Mouse (Mus musculus): ENCODE data around the gene E2f4. TPM values are rescaled to one million over a fixed set of nuclear protein-coding genes. Genes with fewer than 3 reads are reported as not detected.

The E2f4 gene
- polyA plus RNA-seq, 1 experiment from 2014 or later, result 72.2 TPM

DNA sequence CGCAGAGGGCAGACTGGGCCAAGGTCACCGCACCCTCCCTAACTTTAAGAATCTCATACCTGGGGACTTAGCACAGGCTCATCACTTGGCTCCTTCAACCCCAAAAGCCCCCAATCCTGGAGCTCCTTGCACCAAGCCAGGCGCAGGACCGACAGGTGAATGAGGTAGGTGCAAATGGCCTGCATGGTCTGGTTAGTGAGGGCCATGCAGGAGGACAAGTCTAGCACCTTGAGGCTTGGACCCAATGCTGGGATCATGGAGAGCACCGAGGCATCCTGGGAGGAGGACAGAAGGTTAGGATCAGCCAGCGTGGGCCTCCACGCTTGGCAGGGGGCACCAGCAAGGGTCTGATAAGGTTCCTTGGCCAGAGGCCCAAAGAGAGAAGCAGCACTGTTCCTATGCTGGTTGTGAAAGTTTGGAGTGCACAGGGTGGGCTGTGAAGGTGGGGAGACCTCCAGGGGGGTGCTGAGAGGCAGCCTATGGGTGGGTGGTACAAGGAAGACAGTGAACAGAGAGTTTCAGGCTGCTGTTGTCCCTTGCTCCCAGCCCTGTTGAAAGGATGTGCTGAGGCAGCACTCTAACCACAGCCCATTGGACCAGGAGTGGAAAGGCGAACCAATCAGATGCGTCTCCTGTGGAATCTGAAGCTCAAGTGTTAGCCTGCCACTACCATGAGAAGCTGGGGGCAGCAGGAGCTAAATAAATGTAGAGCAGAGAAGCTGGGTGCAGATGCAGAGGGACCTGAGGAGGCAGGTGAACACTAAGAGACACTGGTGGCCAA lies 16.3 kb downstream of the E2f4 start:
- 87% methylated on average over 9 of the region's 9 CpGs for WGBS
- no peak for ATAC-seq (ENCODE audit: low read depth)

DNA sequence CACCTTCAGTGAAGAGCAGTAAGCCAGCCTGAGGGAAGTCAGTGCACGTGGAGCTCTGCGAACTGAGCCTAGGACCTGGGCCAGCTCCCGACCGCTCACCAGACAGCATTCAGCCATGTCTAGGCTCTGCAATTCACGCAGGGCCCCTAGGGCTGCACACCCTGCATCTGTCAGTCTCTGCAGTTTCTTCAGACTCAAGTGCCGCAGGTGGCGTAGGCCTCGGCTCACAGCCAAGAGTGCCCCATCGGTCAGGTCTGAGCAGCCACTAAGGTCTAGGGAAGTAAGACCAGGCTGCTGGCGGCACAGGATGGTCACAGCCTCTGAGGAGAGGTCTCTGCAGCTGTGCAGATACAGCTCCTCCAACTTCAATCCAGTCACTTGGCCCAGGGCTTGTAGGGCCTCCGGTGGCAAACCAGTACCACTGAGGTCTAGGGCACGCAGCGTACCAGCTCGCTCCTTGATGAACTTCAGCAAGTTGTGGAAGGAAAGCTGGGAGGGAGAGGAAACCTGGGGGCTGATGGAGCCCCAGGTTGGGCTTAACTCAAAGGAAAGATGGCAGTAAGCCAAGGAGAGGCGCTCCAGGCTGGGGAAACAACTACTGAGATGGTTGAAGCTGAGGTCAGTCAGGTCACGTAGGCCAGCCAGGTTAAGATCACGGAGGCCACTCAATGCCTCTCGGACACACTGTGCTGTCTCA lies 17.8 kb downstream of the E2f4 start:
- no peak overlapping the region for H3K4me2 ChIP-seq (ENCODE audit: low read depth, low read length)
- WGBS, result 82% methylated on average over 18 of the region's 18 CpGs
- no peaks in the 10 kb centered on the region for H3K4me1 ChIP-seq (ENCODE audit: control insufficient read depth, insufficient read depth, low read length)
- ATAC-seq (ENCODE audit: low read depth), result no peak
- no peak overlapping the region for H3K4me3 ChIP-seq (ENCODE audit: low read depth, low read length)
- no peak for DNase-seq (ENCODE audit: low spot score)
- H3K27ac ChIP-seq (replicated peaks; ENCODE audit: low read depth, low read length), result no peak overlapping the region
- no peaks in the 10 kb centered on the region for H3K9me3 ChIP-seq (ENCODE audit: control insufficient read depth, low read length)
- H3K36me3 ChIP-seq (ENCODE audit: control insufficient read depth, insufficient read depth, low read length), result peaks cover 65% of the 10 kb centered on the region
- H3K27me3 ChIP-seq (replicated peaks; ENCODE audit: control insufficient read depth, insufficient read depth, low read length), result no peaks in the 10 kb centered on the region
- H3K9ac ChIP-seq (ENCODE audit: low read depth, low read length), result no peak overlapping the region; the same call in 1 of the 2 replicates

More for the DNA sequence above, 16.3 kb downstream of the E2f4 start:
- Histone ChIP-seq H3K9me3 (ENCODE audit: control insufficient read depth, low read length) (no peaks in the 10 kb centered on the region), H3K4me1 (ENCODE audit: control insufficient read depth, insufficient read depth, low read length) (no peaks in the 10 kb centered on the region), H3K27me3 (replicated peaks; ENCODE audit: control insufficient read depth, insufficient read depth, low read length) (no peaks in the 10 kb centered on the region), H3K9ac (ENCODE audit: low read depth, low read length) (no peak overlapping the region), H3K36me3 (ENCODE audit: control insufficient read depth, insufficient read depth, low read length) (peaks cover 76% of the 10 kb centered on the region), H3K4me3 (ENCODE audit: low read depth, low read length) (no peak overlapping the region), H3K27ac (replicated peaks; ENCODE audit: low read depth, low read length) (no peak overlapping the region), H3K4me2 (ENCODE audit: low read depth, low read length) (no peak overlapping the region)
- DNase-seq (ENCODE audit: low spot score), result no peak

DNA sequence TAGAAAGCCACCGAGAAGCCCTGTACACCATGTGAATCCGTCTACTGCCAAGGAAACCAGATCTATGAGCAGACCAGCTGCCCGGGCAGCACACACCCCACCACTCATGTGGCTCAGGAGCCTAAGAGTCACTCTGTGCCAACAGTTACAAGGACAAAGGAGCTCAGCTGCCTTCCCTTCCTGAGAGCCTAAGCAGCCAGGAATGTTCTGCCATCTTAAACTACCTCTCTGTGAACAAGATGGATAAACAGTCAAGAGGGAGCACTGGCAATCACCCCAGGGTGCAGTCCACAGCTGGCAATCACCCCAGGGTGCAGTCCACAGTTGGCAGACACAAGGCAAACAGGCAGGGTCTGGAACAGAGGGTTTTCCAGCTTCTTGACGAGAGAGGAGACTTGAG lies 20.5 kb downstream of the E2f4 start:
- H3K27ac ChIP-seq (replicated peaks; ENCODE audit: low read depth, low read length), result no peak overlapping the region
- no peaks in the 10 kb centered on the region for H3K9me3 ChIP-seq (ENCODE audit: control insufficient read depth, low read length)
- no peak overlapping the region for H3K4me2 ChIP-seq (ENCODE audit: low read depth, low read length)
- 87% methylated on average over 4 of the region's 4 CpGs for WGBS
- ATAC-seq (ENCODE audit: low read depth), result no peak
- peaks cover 52% of the 10 kb centered on the region for H3K36me3 ChIP-seq (ENCODE audit: control insufficient read depth, insufficient read depth, low read length)
- H3K9ac ChIP-seq (ENCODE audit: low read depth, low read length), result no peak overlapping the region
- DNase-seq (ENCODE audit: low spot score), result no peak
- no peak overlapping the region for H3K4me3 ChIP-seq (ENCODE audit: low read depth, low read length)
- no peaks in the 10 kb centered on the region for H3K4me1 ChIP-seq (ENCODE audit: control insufficient read depth, insufficient read depth, low read length)
- no peaks in the 10 kb centered on the region for H3K27me3 ChIP-seq (replicated peaks; ENCODE audit: control insufficient read depth, insufficient read depth, low read length)

DNA sequence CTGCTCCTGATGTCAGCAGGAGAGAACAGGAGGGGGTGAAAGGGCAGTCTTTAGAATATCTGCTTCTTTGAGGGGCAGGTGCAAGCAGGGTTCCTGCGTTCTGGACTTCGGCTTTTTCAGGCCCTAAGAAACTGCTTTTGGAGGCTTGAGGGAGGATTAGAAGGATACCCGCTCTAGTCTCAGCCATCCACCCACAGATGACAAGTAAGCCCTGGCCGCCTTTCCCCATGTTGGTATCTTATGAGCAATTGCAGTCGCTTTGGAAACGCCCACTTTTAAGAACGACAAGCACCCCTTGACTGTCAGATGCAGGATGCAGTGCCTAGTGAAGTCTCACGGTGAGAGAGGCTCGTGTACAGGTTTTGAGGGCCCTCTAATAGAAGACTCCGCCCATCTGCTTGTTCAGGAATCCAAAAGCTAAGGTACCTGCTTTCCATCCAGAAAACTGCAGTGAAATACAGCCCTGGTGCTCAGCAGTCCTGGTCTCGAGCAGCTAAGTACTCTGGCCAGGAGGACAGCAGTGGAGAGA lies 21.3 kb downstream of the E2f4 start:
- no peaks in the 10 kb centered on the region for H3K9me3 ChIP-seq (ENCODE audit: control insufficient read depth, low read length)
- H3K27ac ChIP-seq (replicated peaks; ENCODE audit: low read depth, low read length), result no peak overlapping the region
- H3K27me3 ChIP-seq (replicated peaks; ENCODE audit: control insufficient read depth, insufficient read depth, low read length), result no peaks in the 10 kb centered on the region
- no peaks in the 10 kb centered on the region for H3K4me1 ChIP-seq (ENCODE audit: control insufficient read depth, insufficient read depth, low read length)
- H3K4me2 ChIP-seq (ENCODE audit: low read depth, low read length), result no peak overlapping the region
- no peak for ATAC-seq (ENCODE audit: low read depth)
- H3K36me3 ChIP-seq (ENCODE audit: control insufficient read depth, insufficient read depth, low read length), result peaks cover 52% of the 10 kb centered on the region
- WGBS, result 84% methylated on average over 11 of the region's 11 CpGs
- H3K9ac ChIP-seq (ENCODE audit: low read depth, low read length), result no peak overlapping the region
- no peak for DNase-seq (ENCODE audit: low spot score)
- no peak overlapping the region for H3K4me3 ChIP-seq (ENCODE audit: low read depth, low read length)

DNA sequence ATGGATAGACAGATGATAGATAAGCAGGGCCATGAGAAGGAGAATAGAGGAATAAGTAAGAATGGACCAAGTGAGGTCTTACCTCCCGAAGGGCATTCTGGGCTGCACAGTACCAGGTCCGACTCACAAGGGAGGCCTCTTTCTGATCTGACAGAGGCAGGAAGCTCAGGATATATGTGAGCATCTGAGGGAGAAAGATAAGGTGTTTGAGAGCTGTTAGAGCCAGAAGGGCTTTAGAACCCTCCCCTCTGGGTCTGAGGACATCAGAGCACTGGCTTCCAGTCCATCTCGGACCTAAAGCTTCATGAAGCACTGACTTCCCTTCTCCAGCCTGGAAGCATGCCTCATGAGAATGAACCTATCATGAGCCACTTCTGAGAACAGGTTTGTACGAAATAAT lies 25.7 kb downstream of the E2f4 start:
- ATAC-seq (ENCODE audit: low read depth) (no peak), DNase-seq (ENCODE audit: low spot score) (no peak)
- Histone ChIP-seq H3K9me3 (ENCODE audit: control insufficient read depth, low read length) (no peaks in the 10 kb centered on the region), H3K27me3 (replicated peaks; ENCODE audit: control insufficient read depth, insufficient read depth, low read length) (no peaks in the 10 kb centered on the region), H3K4me2 (ENCODE audit: low read depth, low read length) (no peak overlapping the region), H3K4me1 (ENCODE audit: control insufficient read depth, insufficient read depth, low read length) (peaks cover 3% of the 10 kb centered on the region; the same call in 1 of the 2 replicates), H3K4me3 (ENCODE audit: low read depth, low read length) (no peak overlapping the region), H3K27ac (replicated peaks; ENCODE audit: low read depth, low read length) (no peak overlapping the region), H3K9ac (ENCODE audit: low read depth, low read length) (no peak overlapping the region), H3K36me3 (ENCODE audit: control insufficient read depth, insufficient read depth, low read length) (peaks cover 29% of the 10 kb centered on the region)
- whole genome bisulfite sequencing, result 89% methylated on average over 4 of the region's 4 CpGs

DNA sequence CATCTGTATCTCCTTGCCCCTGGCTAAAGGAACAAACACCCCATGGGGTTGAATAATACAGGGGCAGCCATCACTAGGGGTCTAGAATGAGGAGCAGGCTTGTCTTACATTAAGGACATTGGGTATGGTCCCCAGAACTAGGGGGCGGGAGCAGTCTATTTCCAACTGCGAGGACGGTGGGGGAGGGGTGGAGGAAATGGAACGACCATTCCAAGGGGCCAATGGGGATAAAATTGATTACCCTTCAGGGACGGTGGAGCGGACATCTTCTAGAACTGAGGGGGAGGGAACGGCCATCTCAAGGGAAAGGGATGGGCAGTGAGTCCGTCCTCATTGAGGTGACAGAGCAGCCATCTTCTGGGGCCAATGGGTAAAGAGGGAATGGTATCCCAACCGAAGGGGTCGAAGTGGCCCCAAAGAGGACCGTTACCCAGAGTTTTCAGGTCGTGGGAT lies 28.2 kb downstream of the E2f4 start:
- peak; percentile 28 for ATAC-seq (ENCODE audit: low read depth)
- peak overlapping the region; percentile 60 for H3K4me3 ChIP-seq (ENCODE audit: low read depth, low read length)
- peaks cover 51% of the 10 kb centered on the region for H3K36me3 ChIP-seq (ENCODE audit: control insufficient read depth, insufficient read depth, low read length)
- DNase-seq (ENCODE audit: low spot score), result no peak
- no peaks in the 10 kb centered on the region for H3K27me3 ChIP-seq (replicated peaks; ENCODE audit: control insufficient read depth, insufficient read depth, low read length)
- H3K4me2 ChIP-seq (ENCODE audit: low read depth, low read length), result peak overlapping the region; percentile 63
- under 1% methylated on average over 10 of the region's 12 CpGs for WGBS
- H3K27ac ChIP-seq (replicated peaks; ENCODE audit: low read depth, low read length), result peak overlapping the region; percentile 54; the same call in 1 of the 2 replicates
- H3K4me1 ChIP-seq (ENCODE audit: control insufficient read depth, insufficient read depth, low read length), result peaks cover 3% of the 10 kb centered on the region; the same call in 1 of the 2 replicates
- H3K9ac ChIP-seq (ENCODE audit: low read depth, low read length), result peak overlapping the region; percentile 77
- H3K9me3 ChIP-seq (ENCODE audit: control insufficient read depth, low read length), result no peaks in the 10 kb centered on the region

DNA sequence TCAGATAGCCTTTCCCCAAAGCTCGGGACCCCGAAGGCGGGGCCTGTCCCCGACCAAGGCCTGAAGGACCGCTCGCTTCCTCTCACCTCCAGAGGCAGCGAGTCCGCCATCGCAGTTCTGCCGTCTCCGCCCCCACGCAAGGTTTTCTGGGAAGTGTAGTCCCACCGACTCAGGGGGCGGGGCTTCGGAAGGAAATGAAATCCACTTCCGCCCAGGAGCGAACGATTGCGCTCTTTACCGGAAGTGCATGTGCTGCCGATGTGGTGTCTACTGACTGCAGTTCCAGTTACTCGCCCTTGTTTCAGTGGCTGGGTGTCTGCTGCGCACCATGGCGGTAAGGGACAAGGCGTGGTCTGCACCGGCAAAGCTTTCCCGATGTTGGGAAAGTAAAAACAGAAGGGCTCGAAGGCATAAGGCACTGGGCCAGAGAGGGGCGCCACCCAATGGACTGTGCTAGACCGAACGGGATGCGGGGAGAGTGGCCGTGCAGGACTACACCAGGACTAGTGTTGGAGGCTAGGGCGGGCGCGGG lies 28.7 kb downstream of the E2f4 start, which contains the start of the genes Lrrc29 and Tmem208:
Gene Lrrc29 (minus strand): TSS at position 138 of the 532 bp plus-strand sequence.
Gene Tmem208 (plus strand): TSS at position 214 of the 532 bp plus-strand sequence.
- peak within 1 kb of the TSS; percentile 82 for H3K4me2 ChIP-seq (ENCODE audit: low read depth, low read length)
- H3K27me3 ChIP-seq (replicated peaks; ENCODE audit: control insufficient read depth, insufficient read depth, low read length), result no peaks in the 10 kb centered on the region
- ATAC-seq (ENCODE audit: low read depth), result peak; percentile 93
- peak; percentile 98 for DNase-seq (ENCODE audit: low spot score)
- H3K36me3 ChIP-seq (ENCODE audit: control insufficient read depth, insufficient read depth, low read length), result peaks cover 56% of the 10 kb centered on the region
- H3K9me3 ChIP-seq (ENCODE audit: control insufficient read depth, low read length), result no peaks in the 10 kb centered on the region
- under 1% methylated on average over 31 of the region's 36 CpGs for WGBS
- H3K4me3 ChIP-seq (ENCODE audit: low read depth, low read length), result peak within 1 kb of the TSS; percentile 60
- H3K9ac ChIP-seq (ENCODE audit: low read depth, low read length), result peak within 1 kb of the TSS; percentile 77
- peaks cover 3% of the 10 kb centered on the region; the same call in 1 of the 2 replicates for H3K4me1 ChIP-seq (ENCODE audit: control insufficient read depth, insufficient read depth, low read length)
- H3K27ac ChIP-seq (replicated peaks; ENCODE audit: low read depth, low read length), result peak within 1 kb of the TSS; percentile 79

DNA sequence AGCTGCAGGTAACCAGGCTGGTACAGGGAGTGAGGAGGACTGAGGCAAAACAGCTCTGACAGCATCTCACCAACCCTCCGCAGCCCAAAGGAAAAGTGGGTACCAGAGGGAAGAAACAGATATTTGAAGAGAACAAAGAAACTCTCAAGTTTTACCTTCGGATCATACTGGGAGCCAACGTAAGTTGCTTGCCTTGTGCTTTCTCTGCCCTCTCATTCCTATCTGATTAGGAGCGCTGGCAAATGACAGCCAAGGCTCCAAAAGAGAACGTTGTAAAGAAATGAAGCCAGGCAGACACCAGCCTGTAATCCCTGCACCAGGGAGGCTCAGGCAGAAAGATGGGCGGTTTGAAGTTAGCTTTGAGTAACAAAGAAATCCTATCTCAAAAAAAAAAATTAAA lies 29.5 kb downstream of the E2f4 start:
- WGBS, result 33% methylated on average over 6 of the region's 6 CpGs
- peak overlapping the region; percentile 82 for H3K4me2 ChIP-seq (ENCODE audit: low read depth, low read length)
- H3K9me3 ChIP-seq (ENCODE audit: control insufficient read depth, low read length), result no peaks in the 10 kb centered on the region
- H3K27me3 ChIP-seq (replicated peaks; ENCODE audit: control insufficient read depth, insufficient read depth, low read length), result no peaks in the 10 kb centered on the region
- peaks cover 3% of the 10 kb centered on the region; the same call in 1 of the 2 replicates for H3K4me1 ChIP-seq (ENCODE audit: control insufficient read depth, insufficient read depth, low read length)
- peak overlapping the region; percentile 60 for H3K4me3 ChIP-seq (ENCODE audit: low read depth, low read length)
- ATAC-seq (ENCODE audit: low read depth) (0 out of 2 replicates have a peak, but pooled peaks have one; percentile 3), DNase-seq (ENCODE audit: low spot score) (no peak)
- peak overlapping the region; percentile 77 for H3K9ac ChIP-seq (ENCODE audit: low read depth, low read length)
- H3K36me3 ChIP-seq (ENCODE audit: control insufficient read depth, insufficient read depth, low read length), result peaks cover 58% of the 10 kb centered on the region
- H3K27ac ChIP-seq (replicated peaks; ENCODE audit: low read depth, low read length), result peak overlapping the region; percentile 79; the same call in 1 of the 2 replicates

Measured in embryonic facial prominence, embryonic 14.5 days (tissue).